Mouse (Mus musculus) lung, embryonic 15.5 days (tissue): ENCODE results near the gene Slco1a5. TPM values are rescaled to one million over a fixed set of nuclear protein-coding genes. Genes with fewer than 3 reads are reported as not detected.

ENCODE experiments used
- polyA plus RNA-seq: library from polyadenylated mRNA; unstranded; fragments of >200 nt; fragmentation: Nextera tagmentation; extraction: Ambion mirVana; gene quantifications from 2 replicates; pipeline ENCODE4 v1.2.1, GENCODE M21; 2015

The Slco1a5 gene
- polyA plus RNA-seq, 1 experiment from 2014 or later: 0.17 TPM

Other genes with a start within 250 kb of the Slco1a5 start
- not detected in 2 replicates for gene Slco1a6, start 114.5 kb downstream of the Slco1a5 start, polyA plus RNA-seq
- 0.30 TPM in 1 of 2 replicates, not detected in the other for gene Iapp, start 24.6 kb downstream of the Slco1a5 start, polyA plus RNA-seq
- 15.4 and 15.7 TPM in 2 replicates for gene Pyroxd1, start 22.7 kb upstream of the Slco1a5 start, polyA plus RNA-seq
- 27.1 and 27.4 TPM in 2 replicates for gene Recql, start 64.1 kb upstream of the Slco1a5 start, polyA plus RNA-seq
- gene Golt1b, start 64.2 kb upstream of the Slco1a5 start, polyA plus RNA-seq: 90.7 and 94.1 TPM in 2 replicates
- gene Spx, start 90.5 kb upstream of the Slco1a5 start, polyA plus RNA-seq: 0.61 and 0.91 TPM in 2 replicates
- 0.10 and 0.36 TPM in 2 replicates for gene Gys2, start 150.1 kb upstream of the Slco1a5 start, polyA plus RNA-seq
- 252 and 254 TPM in 2 replicates for gene Ldhb, start 185.0 kb upstream of the Slco1a5 start, polyA plus RNA-seq
- 18.3 and 19.7 TPM in 2 replicates for gene Kcnj8, start 248.6 kb upstream of the Slco1a5 start, polyA plus RNA-seq